Mouse (Mus musculus) liver, postnatal 0 days (tissue): ENCODE data around the gene Igsf6.

Source experiments
- CTCF ChIP-seq: sonication (generic); IDR thresholded peaks from 2 replicates; pipeline ENCODE4 v1.5.1; 2016; ENCODE audit warnings: antibody characterized with exemption, low read depth
- EP300 ChIP-seq: IDR thresholded peaks from 2 replicates; pipeline ENCODE4 v1.6.1; 2016; ENCODE audit warnings: antibody characterized with exemption, low read depth, mild to moderate bottlenecking

DNA sequence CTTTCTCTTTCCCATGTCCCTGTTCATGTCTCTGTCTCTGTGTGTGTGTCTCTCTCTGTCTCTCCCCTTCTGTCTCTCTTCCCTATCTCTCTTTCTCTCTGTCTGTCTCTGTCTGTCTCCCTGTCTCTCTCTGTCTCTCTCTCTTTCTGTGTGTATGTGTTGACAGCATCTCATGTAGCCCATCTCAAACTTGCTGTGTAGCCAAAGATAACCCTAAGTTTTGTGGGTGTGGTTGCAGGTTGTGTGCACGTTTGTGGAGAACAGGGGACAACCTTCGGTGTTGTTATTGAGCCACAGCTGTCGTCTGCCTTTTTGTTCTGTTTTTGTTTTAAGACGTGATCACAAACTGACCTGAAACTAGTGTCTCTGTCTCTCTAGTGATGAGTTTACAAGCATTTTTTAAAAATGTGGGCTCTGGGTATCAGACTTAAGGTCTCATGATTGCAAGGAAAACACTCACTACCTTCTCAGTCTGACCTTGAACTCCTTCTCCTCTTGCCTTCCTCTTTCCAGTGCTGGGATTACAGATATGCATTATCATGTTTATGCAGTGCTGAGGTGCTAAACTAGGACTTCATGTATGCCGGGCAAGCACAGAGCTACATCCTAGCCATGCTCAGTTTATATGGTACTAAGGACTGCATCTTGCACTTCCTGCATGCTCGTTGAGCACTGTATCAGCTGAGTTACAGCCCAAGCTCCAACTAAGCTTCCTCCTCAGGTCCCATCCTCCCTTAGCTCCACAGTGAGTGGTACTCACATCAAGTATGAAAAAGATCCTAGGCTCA lies 49.0 kb downstream of the Igsf6 start:
- no peak for TF ChIP-seq CTCF
- no peak for TF ChIP-seq EP300
